Mouse (Mus musculus) intestine, embryonic 15.5 days (tissue): ENCODE results near the gene Ttc21a. TPM values are rescaled to one million over a fixed set of nuclear protein-coding genes. Genes with fewer than 3 reads are reported as not detected.

Experiments used
- ATAC-seq: fragments of 200-750 bp; cut with Nextera tagmentation; 2 replicates; pipeline ENCODE4 v1.8.0; 2017; ENCODE audit warnings: moderate TSS enrichment, moderate library complexity
- H3K27ac ChIP-seq: fragments of 300-500 bp; sonication (generic); 2 replicates; pipeline ENCODE4 v1.5.1; 2015; ENCODE audit warnings: mild to moderate bottlenecking, inconsistent platforms
- H3K27me3 ChIP-seq: fragments of 300-500 bp; sonication (generic); replicated peaks from 2 replicates; pipeline ENCODE4 v1.6.1; 2015; ENCODE audit warnings: inconsistent platforms
- H3K36me3 ChIP-seq: fragments of 300-500 bp; sonication (generic); 2 replicates; pipeline ENCODE4 v1.6.1; 2015; ENCODE audit warnings: inconsistent platforms
- H3K4me1 ChIP-seq: fragments of 300-500 bp; sonication (generic); replicated peaks from 2 replicates; pipeline ENCODE4 v1.6.1; 2015; ENCODE audit warnings: inconsistent platforms
- H3K4me2 ChIP-seq: fragments of 300-500 bp; sonication (generic); replicated peaks from 2 replicates; pipeline ENCODE4 v1.6.1; 2015; ENCODE audit warnings: mild to moderate bottlenecking, inconsistent platforms
- H3K4me3 ChIP-seq: fragments of 300-500 bp; sonication (generic); replicated peaks from 2 replicates; pipeline ENCODE4 v1.5.1; 2015; ENCODE audit warnings: inconsistent platforms
- H3K9ac ChIP-seq: fragments of 300-500 bp; sonication (generic); 2 replicates; pipeline ENCODE4 v1.6.1; 2015; ENCODE audit warnings: inconsistent platforms
- H3K9me3 ChIP-seq: fragments of 300-500 bp; sonication (generic); 2 replicates; pipeline ENCODE4 v1.6.1; 2016; ENCODE audit warnings: inconsistent platforms
- WGBS: fragments of 180-500 bp; shearing (Covaris S2); methylation state at CpG from one replicate; pipeline ENCODE4 v1.1.7; 2015; 5-methylcytosine and 5-hydroxymethylcytosine counted together
- polyA plus RNA-seq: library from polyadenylated mRNA; unstranded; fragments of >200 nt; fragmentation: Nextera tagmentation; extraction: Ambion mirVana; gene quantifications from 2 replicates; pipeline ENCODE4 v1.2.1, GENCODE M21; 2015

The Ttc21a gene
- polyA plus RNA-seq, 1 experiment from 2014 or later = 0.11 TPM

- H3K36me3 ChIP-seq = no peaks in the 10 kb centered on the region
- H3K27ac ChIP-seq = no peak overlapping the region
- no peak overlapping the region for H3K9ac ChIP-seq
- no peak overlapping the region for H3K4me3 ChIP-seq
- 70% methylated on average over 12 of the region's 12 CpGs for WGBS
- no peaks in the 10 kb centered on the region for H3K9me3 ChIP-seq
- no peak overlapping the region for H3K4me2 ChIP-seq
- H3K27me3 ChIP-seq = no peaks in the 10 kb centered on the region
- peaks cover 4% of the 10 kb centered on the region for H3K4me1 ChIP-seq
- ATAC-seq = no peak
These were observed 7.9 kb downstream of the Ttc21a start for GRCm38 (mm10) chr9:119945173-119945900.

- no peak for ATAC-seq
- Histone ChIP-seq H3K27me3 (no peaks in the 10 kb centered on the region), H3K9me3 (no peaks in the 10 kb centered on the region), H3K36me3 (no peaks in the 10 kb centered on the region), H3K4me1 (peaks cover 9% of the 10 kb centered on the region), H3K9ac (no peak overlapping the region), H3K4me2 (no peak overlapping the region), H3K27ac (no peak overlapping the region), H3K4me3 (no peak overlapping the region)
- WGBS = 45% methylated on average over 3 of the region's 3 CpGs
These were observed 11.4 kb downstream of the Ttc21a start for GRCm38 (mm10) chr9:119948804-119949203.

- Histone ChIP-seq H3K9ac (no peak overlapping the region), H3K4me3 (no peak overlapping the region), H3K4me1 (peaks cover 9% of the 10 kb centered on the region), H3K36me3 (no peaks in the 10 kb centered on the region), H3K27me3 (no peaks in the 10 kb centered on the region), H3K9me3 (no peaks in the 10 kb centered on the region), H3K27ac (no peak overlapping the region), H3K4me2 (no peak overlapping the region)
- WGBS = 37% methylated on average over 6 of the region's 6 CpGs
- peak; percentile 51 for ATAC-seq
These were observed 13.0 kb downstream of the Ttc21a start for GRCm38 (mm10) chr9:119950434-119950833.

GRCm38 (mm10) chr9:119951388-119951787 lies 14.0 kb downstream of the Ttc21a start:
- no peak overlapping the region for H3K27ac ChIP-seq
- no peaks in the 10 kb centered on the region for H3K36me3 ChIP-seq
- ATAC-seq = no peak
- no peaks in the 10 kb centered on the region for H3K27me3 ChIP-seq
- no peak overlapping the region for H3K9ac ChIP-seq
- 81% methylated on average over 9 of the region's 9 CpGs for WGBS
- no peak overlapping the region for H3K4me2 ChIP-seq
- no peak overlapping the region for H3K4me3 ChIP-seq
- H3K9me3 ChIP-seq = no peaks in the 10 kb centered on the region
- H3K4me1 ChIP-seq = peaks cover 9% of the 10 kb centered on the region

- WGBS = 75% methylated on average over 9 of the region's 9 CpGs
- Histone ChIP-seq H3K4me2 (no peak overlapping the region), H3K9ac (no peak overlapping the region), H3K27ac (no peak overlapping the region), H3K4me1 (peaks cover 9% of the 10 kb centered on the region), H3K4me3 (no peak overlapping the region), H3K36me3 (no peaks in the 10 kb centered on the region), H3K27me3 (no peaks in the 10 kb centered on the region), H3K9me3 (no peaks in the 10 kb centered on the region)
- no peak for ATAC-seq
These were observed 21.4 kb downstream of the Ttc21a start for GRCm38 (mm10) chr9:119958835-119959234.

- Histone ChIP-seq H3K9me3 (no peaks in the 10 kb centered on the region), H3K9ac (no peak overlapping the region), H3K4me1 (peaks cover 9% of the 10 kb centered on the region), H3K36me3 (no peaks in the 10 kb centered on the region), H3K4me3 (no peak overlapping the region), H3K4me2 (no peak overlapping the region), H3K27me3 (no peaks in the 10 kb centered on the region), H3K27ac (no peak overlapping the region)
- 66% methylated on average over 4 of the region's 4 CpGs for WGBS
- no peak for ATAC-seq
These were observed 24.8 kb downstream of the Ttc21a start for GRCm38 (mm10) chr9:119962216-119962615.

GRCm38 (mm10) chr9:119962987-119963667 lies 25.7 kb downstream of the Ttc21a start:
- WGBS = 17% methylated on average over 21 of the region's 21 CpGs
- H3K9ac ChIP-seq = 0 out of 2 replicates have a peak overlapping the region, but pooled peaks have one; percentile 8

GRCm38 (mm10) chr9:119964206-119964605 lies 26.8 kb downstream of the Ttc21a start:
- WGBS = 75% methylated on average over 3 of the region's 3 CpGs
- H3K27me3 ChIP-seq = no peaks in the 10 kb centered on the region
- H3K27ac ChIP-seq = no peak overlapping the region
- no peak overlapping the region for H3K9ac ChIP-seq
- H3K4me2 ChIP-seq = no peak overlapping the region
- H3K9me3 ChIP-seq = no peaks in the 10 kb centered on the region
- peaks cover 9% of the 10 kb centered on the region for H3K4me1 ChIP-seq
- ATAC-seq = no peak
- H3K36me3 ChIP-seq = no peaks in the 10 kb centered on the region
- no peak overlapping the region for H3K4me3 ChIP-seq

More at GRCm38 (mm10) chr9:119962987-119963667, 25.7 kb downstream of the Ttc21a start:
- Histone ChIP-seq H3K27me3 (no peaks in the 10 kb centered on the region), H3K4me3 (no peak overlapping the region), H3K4me1 (peaks cover 9% of the 10 kb centered on the region), H3K4me2 (peak overlapping the region; percentile 45), H3K9me3 (no peaks in the 10 kb centered on the region), H3K36me3 (no peaks in the 10 kb centered on the region), H3K27ac (no peak overlapping the region)
- peak; percentile 80 for ATAC-seq

- Histone ChIP-seq H3K4me1 (peaks cover 9% of the 10 kb centered on the region), H3K4me2 (no peak overlapping the region), H3K36me3 (no peaks in the 10 kb centered on the region), H3K27ac (no peak overlapping the region), H3K27me3 (no peaks in the 10 kb centered on the region), H3K9me3 (no peaks in the 10 kb centered on the region), H3K4me3 (no peak overlapping the region), H3K9ac (no peak overlapping the region)
- WGBS = 64% methylated on average over 3 of the region's 3 CpGs
- no peak for ATAC-seq
These were observed 27.8 kb downstream of the Ttc21a start for GRCm38 (mm10) chr9:119965186-119965585.

GRCm38 (mm10) chr9:119966221-119966910 lies 29.0 kb downstream of the Ttc21a start:
- Histone ChIP-seq H3K9ac (no peak overlapping the region), H3K4me1 (peaks cover 13% of the 10 kb centered on the region), H3K4me3 (no peak overlapping the region), H3K9me3 (no peaks in the 10 kb centered on the region), H3K4me2 (no peak overlapping the region), H3K27me3 (no peaks in the 10 kb centered on the region), H3K27ac (no peak overlapping the region), H3K36me3 (no peaks in the 10 kb centered on the region)
- 88% methylated on average over 26 of the region's 26 CpGs for WGBS
- no peak for ATAC-seq

- Histone ChIP-seq H3K9me3 (no peaks in the 10 kb centered on the region), H3K36me3 (peaks cover 22% of the 10 kb centered on the region), H3K4me3 (no peak overlapping the region), H3K9ac (no peak overlapping the region), H3K4me1 (peaks cover 5% of the 10 kb centered on the region; the same call in 1 of the 2 replicates), H3K4me2 (no peak overlapping the region), H3K27me3 (no peaks in the 10 kb centered on the region), H3K27ac (no peak overlapping the region)
- no peak for ATAC-seq
- WGBS = 72% methylated on average over 7 of the region's 7 CpGs
These were observed 32.4 kb downstream of the Ttc21a start for GRCm38 (mm10) chr9:119969811-119970210.

- Histone ChIP-seq H3K9ac (no peak overlapping the region), H3K4me1 (peaks cover 5% of the 10 kb centered on the region; the same call in 1 of the 2 replicates), H3K9me3 (no peaks in the 10 kb centered on the region), H3K27ac (no peak overlapping the region), H3K27me3 (no peaks in the 10 kb centered on the region), H3K4me2 (no peak overlapping the region), H3K4me3 (no peak overlapping the region), H3K36me3 (peaks cover 22% of the 10 kb centered on the region)
- ATAC-seq = no peak
- 46% methylated on average over 6 of the region's 6 CpGs for WGBS
These were observed 32.8 kb downstream of the Ttc21a start for GRCm38 (mm10) chr9:119970221-119970620.
